Comparison of ENCODE assay signal across 17 mouse cellular contexts in genomic region chr3:109431285-109431684, GRCm38 (mm10).
DNase-seq lines count a peak whose midpoint lies in the region; ATAC-seq and TF ChIP-seq lines count a peak whose summit lies in the region.
"Had no signal": no experiment of that assay in that cellular context is flagged by ENCODE, and none has a peak within 500 bp of the region (broad histone marks: within the 10 kb centered on the region; RNA-seq: fewer than 3 reads in every experiment).

No protein-coding gene starts in this region.

- H3K27me3 ChIP-seq in hindbrain, postnatal 0 days (ENCODE audit: insufficient read depth, low read length): no peaks in the 10 kb centered on the region
- H3K27me3 ChIP-seq in hindbrain, embryonic 11.5 days (ENCODE audit: control insufficient read depth, insufficient read depth, low read length): no peaks in the 10 kb centered on the region
- H3K27me3 ChIP-seq in neural tube, embryonic 14.5 days (ENCODE audit: control insufficient read depth, insufficient read depth, low read length): no peaks in the 10 kb centered on the region
- H3K27me3 ChIP-seq: hindbrain, embryonic 12.5 days; liver, embryonic 15.5 days; midbrain, embryonic 13.5 days had no signal

- no peaks in the 10 kb centered on the region for H3K36me3 ChIP-seq in hindbrain, postnatal 0 days (ENCODE audit: insufficient read depth, low read length)
- H3K36me3 ChIP-seq in hindbrain, embryonic 11.5 days (ENCODE audit: control insufficient read depth, insufficient read depth, low read length): no peaks in the 10 kb centered on the region
- no peaks in the 10 kb centered on the region for H3K36me3 ChIP-seq in neural tube, embryonic 14.5 days (ENCODE audit: control insufficient read depth, insufficient read depth, low read length)
- H3K36me3 ChIP-seq: hindbrain, embryonic 12.5 days; liver, embryonic 15.5 days; midbrain, embryonic 13.5 days had no signal

- 0 out of 2 replicates have a peak overlapping the region, but pooled peaks have one; percentile 3 for H3K27ac ChIP-seq in hindbrain, postnatal 0 days
- H3K27ac ChIP-seq in hindbrain, embryonic 11.5 days (ENCODE audit: low read depth, low read length): no peak overlapping the region
- no peak overlapping the region for H3K27ac ChIP-seq in neural tube, embryonic 14.5 days (ENCODE audit: low read depth, low read length)
- H3K27ac ChIP-seq: hindbrain, embryonic 12.5 days; liver, embryonic 15.5 days; midbrain, embryonic 13.5 days had no signal

- H3K9ac ChIP-seq in hindbrain, postnatal 0 days (replicated peaks; ENCODE audit: low read length): no peak overlapping the region
- H3K9ac ChIP-seq in hindbrain, embryonic 11.5 days (ENCODE audit: low read depth, low read length): no peak overlapping the region
- no peak overlapping the region for H3K9ac ChIP-seq in neural tube, embryonic 14.5 days (replicated peaks; ENCODE audit: low read depth, low read length)
- H3K9ac ChIP-seq: hindbrain, embryonic 12.5 days; liver, embryonic 15.5 days; midbrain, embryonic 13.5 days had no signal

- no peak for TF ChIP-seq CTCF in hindbrain, postnatal 0 days (IDR thresholded peaks at IDR 0.05; ENCODE audit: low read depth)

- no peak overlapping the region for H3K4me3 ChIP-seq in hindbrain, postnatal 0 days (ENCODE audit: low read length)
- H3K4me3 ChIP-seq in hindbrain, embryonic 11.5 days (ENCODE audit: low read depth, low read length): no peak overlapping the region
- H3K4me3 ChIP-seq in neural tube, embryonic 14.5 days (ENCODE audit: low read depth, low read length): no peak overlapping the region
- H3K4me3 ChIP-seq: hindbrain, embryonic 12.5 days; liver, embryonic 15.5 days; midbrain, embryonic 13.5 days had no signal

- peak; percentile 68; the same call in 1 of the 2 replicates for ATAC-seq in hindbrain, postnatal 0 days
- no peak for ATAC-seq in hindbrain, embryonic 11.5 days (ENCODE audit: low FRiP score)
- peak; percentile 63; the same call in 1 of the 2 replicates for ATAC-seq in neural tube, embryonic 14.5 days (ENCODE audit: low read depth)
- ATAC-seq: intestine, postnatal 0 days; midbrain, embryonic 13.5 days had no signal

- H3K4me1 ChIP-seq in hindbrain, postnatal 0 days (ENCODE audit: insufficient read depth, low read length): no peaks in the 10 kb centered on the region
- no peaks in the 10 kb centered on the region for H3K4me1 ChIP-seq in hindbrain, embryonic 11.5 days (replicated peaks; ENCODE audit: control insufficient read depth, insufficient read depth, low read length)
- H3K4me1 ChIP-seq in neural tube, embryonic 14.5 days (ENCODE audit: control insufficient read depth, insufficient read depth, low read length): no peaks in the 10 kb centered on the region
- H3K4me1 ChIP-seq: hindbrain, embryonic 12.5 days; liver, embryonic 15.5 days had no signal

- WGBS in hindbrain, postnatal 0 days: 21% methylated on average over 1 of the region's 1 CpGs
- 85% methylated on average over 1 of the region's 1 CpGs for WGBS in hindbrain, embryonic 11.5 days
- WGBS in neural tube, embryonic 14.5 days: 55% methylated on average over 1 of the region's 1 CpGs

- peak; percentile 24 to 33 for DNase-seq in cerebellum, postnatal 10 days
- DNase-seq in cerebellum, postnatal 36 days: no peak
- DNase-seq in hindbrain, postnatal 0 days (ENCODE audit: low spot score): peak; percentile 39
- DNase-seq in hindbrain, embryonic 11.5 days (ENCODE audit: low spot score): no peak
- DNase-seq in neural tube, embryonic 10.5 days (ENCODE audit: extremely low spot score, low spot score): no peak
- peak; percentile 36 for DNase-seq in mesoderm, embryonic 11.5 days (ENCODE audit: low read depth, low spot score)
- DNase-seq in B cell, adult 2 months: no peak
- DNase-seq: adrenal gland, adult 2 months; cerebellum, adult 8-10 months; kidney, postnatal 14 days; left cerebral cortex, postnatal 4 days; lung, postnatal 4 days had no signal

- H3K4me2 ChIP-seq in hindbrain, postnatal 0 days (ENCODE audit: low read depth, low read length): no peak overlapping the region
- no peak overlapping the region for H3K4me2 ChIP-seq in hindbrain, embryonic 11.5 days (replicated peaks; ENCODE audit: low read depth, low read length)
- no peak overlapping the region for H3K4me2 ChIP-seq in neural tube, embryonic 14.5 days (ENCODE audit: low read depth, low read length)
- H3K4me2 ChIP-seq: hindbrain, embryonic 12.5 days; liver, embryonic 15.5 days; midbrain, embryonic 13.5 days had no signal

- H3K9me3 ChIP-seq in hindbrain, postnatal 0 days (ENCODE audit: low read length): no peaks in the 10 kb centered on the region
- no peaks in the 10 kb centered on the region for H3K9me3 ChIP-seq in hindbrain, embryonic 11.5 days (ENCODE audit: control insufficient read depth, low read length)
- H3K9me3 ChIP-seq in neural tube, embryonic 14.5 days (ENCODE audit: control insufficient read depth, low read length): no peaks in the 10 kb centered on the region
- H3K9me3 ChIP-seq: hindbrain, embryonic 12.5 days; liver, embryonic 15.5 days; midbrain, embryonic 13.5 days had no signal

Comparison
In these comparisons a context has a peak if more than half of its experiments do, and no peak if none do; other contexts are left out.
1. DNase-seq: peak in cerebellum, postnatal 10 days (2 of 2), hindbrain, postnatal 0 days (single experiment) and mesoderm, embryonic 11.5 days (single experiment); none in cerebellum, postnatal 36 days (0 of 2), hindbrain, embryonic 11.5 days (single experiment), neural tube, embryonic 10.5 days (single experiment) and B cell, adult 2 months (0 of 2).